In genomic region chr17:34623161-34623560, GRCm38 (mm10) we compare ENCODE assay signal across 23 mouse cellular contexts. TPM values are rescaled to one million over a fixed set of nuclear protein-coding genes. Genes with fewer than 3 reads are reported as not detected.
A peak's percentile ranks its signal among the peaks of the same experiment; 100 is the strongest.
DNase-seq lines count a peak whose midpoint lies in the region; ATAC-seq and TF ChIP-seq lines count a peak whose summit lies in the region.
"Had no signal": no experiment of that assay in that cellular context is flagged by ENCODE, and none has a peak within 500 bp of the region (broad histone marks: within the 10 kb centered on the region; RNA-seq: fewer than 3 reads in every experiment).

No protein-coding gene starts in this region.

- H3K27ac ChIP-seq in forebrain, postnatal 0 days (ENCODE audit: low read depth, low read length) = no peak overlapping the region
- no peak overlapping the region for H3K27ac ChIP-seq in forebrain, embryonic 13.5 days
- no peak overlapping the region for H3K27ac ChIP-seq in kidney, postnatal 0 days
- H3K27ac ChIP-seq in kidney, embryonic 14.5 days (ENCODE audit: low read depth, low read length) = no peak overlapping the region
- no peak overlapping the region for H3K27ac ChIP-seq in midbrain, postnatal 0 days (ENCODE audit: low read depth, low read length)
- H3K27ac ChIP-seq in midbrain, embryonic 15.5 days = no peak overlapping the region
- H3K27ac ChIP-seq in cortical plate, adult 2 months (ENCODE audit: insufficient read depth, low read length) = no peak overlapping the region
- H3K27ac ChIP-seq: forebrain, embryonic 12.5 days; hindbrain, embryonic 12.5 days; lung, embryonic 15.5 days; neural tube, embryonic 15.5 days had no signal

- no peak for DNase-seq in forebrain, postnatal 0 days
- no peak for DNase-seq in kidney, postnatal 0 days (ENCODE audit: low spot score)
- DNase-seq in midbrain, postnatal 0 days (ENCODE audit: low spot score) = no peak
- no peak for DNase-seq in spleen, postnatal 36 days (ENCODE audit: low spot score in 2 of 2)
- DNase-seq: adrenal gland, postnatal 25 days; cerebellum, adult 11 months; cerebellum, postnatal 14 days; gastrocnemius, postnatal 25 days; heart, postnatal 14 days; kidney, postnatal 10 days; left cerebral cortex, postnatal 4 days; midbrain, embryonic 14.5 days; thymus, postnatal 14 days had no signal

- TF ChIP-seq POLR2A in cortical plate, adult 2 months (IDR thresholded peaks at IDR 0.05; ENCODE audit: extremely low read depth, insufficient read depth, low read length) = no peak

- WGBS in forebrain, postnatal 0 days = 81% methylated on average over 9 of the region's 9 CpGs
- 86% methylated on average over 9 of the region's 9 CpGs for WGBS in forebrain, embryonic 13.5 days
- 80% methylated on average over 9 of the region's 9 CpGs for WGBS in kidney, postnatal 0 days
- 86% methylated on average over 9 of the region's 9 CpGs for WGBS in kidney, embryonic 14.5 days
- WGBS in midbrain, postnatal 0 days = 84% methylated on average over 9 of the region's 9 CpGs
- WGBS in midbrain, embryonic 15.5 days = 88% methylated on average over 9 of the region's 9 CpGs

- H3K4me3 ChIP-seq in forebrain, postnatal 0 days (ENCODE audit: low read depth, low read length) = no peak overlapping the region
- no peak overlapping the region for H3K4me3 ChIP-seq in forebrain, embryonic 13.5 days
- H3K4me3 ChIP-seq in kidney, postnatal 0 days (replicated peaks; ENCODE audit: low read depth, low read length) = no peak overlapping the region
- no peak overlapping the region for H3K4me3 ChIP-seq in kidney, embryonic 14.5 days (ENCODE audit: low read length)
- H3K4me3 ChIP-seq in midbrain, postnatal 0 days (ENCODE audit: low read depth, low read length) = no peak overlapping the region
- H3K4me3 ChIP-seq in midbrain, embryonic 15.5 days = no peak overlapping the region
- H3K4me3 ChIP-seq in cortical plate, adult 2 months (ENCODE audit: insufficient read depth, low read length) = no peak overlapping the region
- H3K4me3 ChIP-seq: forebrain, embryonic 12.5 days; hindbrain, embryonic 12.5 days; lung, embryonic 15.5 days; neural tube, embryonic 15.5 days had no signal

- H3K36me3 ChIP-seq in forebrain, postnatal 0 days (ENCODE audit: insufficient read depth) = peaks cover 24% of the 10 kb centered on the region
- H3K36me3 ChIP-seq in forebrain, embryonic 13.5 days (ENCODE audit: poor library complexity, severe bottlenecking) = peaks cover 44% of the 10 kb centered on the region
- H3K36me3 ChIP-seq in kidney, postnatal 0 days (ENCODE audit: insufficient read depth, low read length) = peaks cover 20% of the 10 kb centered on the region
- peaks cover 29% of the 10 kb centered on the region; the same call in 1 of the 2 replicates for H3K36me3 ChIP-seq in kidney, embryonic 14.5 days (ENCODE audit: control insufficient read depth, insufficient read depth, low read length)
- H3K36me3 ChIP-seq in midbrain, postnatal 0 days (ENCODE audit: insufficient read depth, low read length) = peaks cover 11% of the 10 kb centered on the region
- 0 out of 2 replicates have a peak, but pooled peaks cover 12% of the 10 kb centered on the region for H3K36me3 ChIP-seq in midbrain, embryonic 15.5 days (replicated peaks)

- no peak overlapping the region for H3K4me2 ChIP-seq in forebrain, postnatal 0 days (ENCODE audit: low read depth)
- no peak overlapping the region for H3K4me2 ChIP-seq in forebrain, embryonic 13.5 days
- no peak overlapping the region for H3K4me2 ChIP-seq in kidney, postnatal 0 days (ENCODE audit: low read length)
- H3K4me2 ChIP-seq in kidney, embryonic 14.5 days (replicated peaks; ENCODE audit: low read depth, low read length) = no peak overlapping the region
- H3K4me2 ChIP-seq in midbrain, postnatal 0 days (ENCODE audit: low read depth, low read length, poor library complexity, severe bottlenecking) = no peak overlapping the region
- H3K4me2 ChIP-seq in midbrain, embryonic 15.5 days = no peak overlapping the region
- H3K4me2 ChIP-seq: forebrain, embryonic 12.5 days; heart, embryonic 11.5 days; hindbrain, embryonic 12.5 days; lung, embryonic 15.5 days; neural tube, embryonic 15.5 days had no signal

- peaks cover 10% of the 10 kb centered on the region for H3K4me1 ChIP-seq in forebrain, postnatal 0 days (ENCODE audit: insufficient read depth)
- H3K4me1 ChIP-seq in forebrain, embryonic 13.5 days = peaks cover 16% of the 10 kb centered on the region
- peaks cover 11% of the 10 kb centered on the region; the same call in 1 of the 2 replicates for H3K4me1 ChIP-seq in kidney, postnatal 0 days (replicated peaks; ENCODE audit: insufficient read depth, low read length)
- peaks cover 11% of the 10 kb centered on the region for H3K4me1 ChIP-seq in kidney, embryonic 14.5 days (ENCODE audit: control insufficient read depth, insufficient read depth, low read length)
- peaks cover 6% of the 10 kb centered on the region for H3K4me1 ChIP-seq in midbrain, postnatal 0 days (ENCODE audit: insufficient read depth, low read length)
- peaks cover 17% of the 10 kb centered on the region for H3K4me1 ChIP-seq in midbrain, embryonic 15.5 days
- no peaks in the 10 kb centered on the region; the same call in 1 of the 2 replicates for H3K4me1 ChIP-seq in cortical plate, adult 2 months (ENCODE audit: control insufficient read depth, insufficient read depth, low read length)

- ATAC-seq in forebrain, postnatal 0 days = no peak
- no peak for ATAC-seq in forebrain, embryonic 13.5 days
- ATAC-seq in kidney, postnatal 0 days (replicated peaks; ENCODE audit: low FRiP score, low read depth) = no peak
- ATAC-seq in kidney, embryonic 14.5 days (ENCODE audit: low FRiP score, low TSS enrichment) = no peak
- no peak for ATAC-seq in midbrain, postnatal 0 days (ENCODE audit: low FRiP score)
- no peak for ATAC-seq in midbrain, embryonic 15.5 days (replicated peaks)

- no peaks in the 10 kb centered on the region for H3K9me3 ChIP-seq in forebrain, postnatal 0 days (ENCODE audit: low read length)
- no peaks in the 10 kb centered on the region for H3K9me3 ChIP-seq in forebrain, embryonic 13.5 days (replicated peaks)
- H3K9me3 ChIP-seq in kidney, postnatal 0 days (replicated peaks; ENCODE audit: low read length) = no peaks in the 10 kb centered on the region
- no peaks in the 10 kb centered on the region for H3K9me3 ChIP-seq in kidney, embryonic 14.5 days (ENCODE audit: control insufficient read depth, low read length)
- no peaks in the 10 kb centered on the region for H3K9me3 ChIP-seq in midbrain, postnatal 0 days (ENCODE audit: low read length)
- H3K9me3 ChIP-seq in midbrain, embryonic 15.5 days = no peaks in the 10 kb centered on the region
- H3K9me3 ChIP-seq: forebrain, embryonic 12.5 days; hindbrain, embryonic 12.5 days; lung, embryonic 15.5 days; neural tube, embryonic 15.5 days had no signal

- no peaks in the 10 kb centered on the region for H3K27me3 ChIP-seq in forebrain, postnatal 0 days (ENCODE audit: insufficient read depth, low read length)
- H3K27me3 ChIP-seq in forebrain, embryonic 13.5 days = no peaks in the 10 kb centered on the region
- no peaks in the 10 kb centered on the region for H3K27me3 ChIP-seq in kidney, postnatal 0 days (ENCODE audit: insufficient read depth, low read length)
- no peaks in the 10 kb centered on the region for H3K27me3 ChIP-seq in kidney, embryonic 14.5 days (ENCODE audit: control insufficient read depth, insufficient read depth, low read length)
- H3K27me3 ChIP-seq in midbrain, postnatal 0 days (ENCODE audit: insufficient read depth, low read length) = no peaks in the 10 kb centered on the region
- no peaks in the 10 kb centered on the region for H3K27me3 ChIP-seq in midbrain, embryonic 15.5 days (replicated peaks)
- H3K27me3 ChIP-seq: forebrain, embryonic 12.5 days; hindbrain, embryonic 12.5 days; lung, embryonic 15.5 days; neural tube, embryonic 15.5 days had no signal

- peak; percentile 46 for TF ChIP-seq CTCF in forebrain, postnatal 0 days (IDR thresholded peaks at IDR 0.05; ENCODE audit: low read depth)
- peak; percentile 52 for TF ChIP-seq CTCF in kidney, postnatal 0 days (IDR thresholded peaks at IDR 0.05; ENCODE audit: low read depth)
- peak; percentile 51 for TF ChIP-seq CTCF in midbrain, postnatal 0 days (IDR thresholded peaks at IDR 0.05)
- 0 out of 2 replicates have a peak, but pooled peaks have one; percentile 17 for TF ChIP-seq CTCF in cortical plate, adult 2 months (IDR thresholded peaks at IDR 0.05; ENCODE audit: extremely low read depth, insufficient read depth, low read length)

- H3K9ac ChIP-seq in forebrain, postnatal 0 days = no peak overlapping the region
- H3K9ac ChIP-seq in forebrain, embryonic 13.5 days = no peak overlapping the region
- H3K9ac ChIP-seq in kidney, postnatal 0 days (ENCODE audit: low read depth, low read length) = no peak overlapping the region
- no peak overlapping the region for H3K9ac ChIP-seq in kidney, embryonic 14.5 days (ENCODE audit: low read depth, low read length)
- H3K9ac ChIP-seq in midbrain, postnatal 0 days (replicated peaks; ENCODE audit: low read length, poor library complexity, severe bottlenecking) = no peak overlapping the region
- H3K9ac ChIP-seq in midbrain, embryonic 15.5 days = no peak overlapping the region
- H3K9ac ChIP-seq: forebrain, embryonic 12.5 days; hindbrain, embryonic 12.5 days; lung, embryonic 15.5 days; neural tube, embryonic 15.5 days had no signal

RNA-seq across cellular contexts. Expression of gene Ppt2, which starts 5.1 kb away (rescaled TPM):
- 24.2 and 27.2 TPM in 2 replicates for total RNA-seq in forebrain, postnatal 0 days (2014; rRNA removed)
- 17.6 and 20.2 TPM in 2 replicates for polyA plus RNA-seq in forebrain, postnatal 0 days (2015; fragmentation: Nextera tagmentation; extraction: Ambion mirVana)
- polyA plus RNA-seq in forebrain, embryonic 13.5 days (2015; fragmentation: Nextera tagmentation; extraction: Ambion mirVana) = 15.9 and 19.7 TPM in 2 replicates
- polyA plus RNA-seq in kidney, postnatal 0 days (2015; fragmentation: Nextera tagmentation; extraction: Ambion mirVana) = 62.9 and 65.5 TPM in 2 replicates
- 33.5 and 39.1 TPM in 2 replicates for polyA plus RNA-seq in kidney, embryonic 14.5 days (2014; fragmentation: Nextera tagmentation; extraction: Ambion mirVana)
- 21.1 and 31.0 TPM in 2 replicates for total RNA-seq in midbrain, postnatal 0 days (2014; rRNA removed)
- polyA plus RNA-seq in midbrain, postnatal 0 days (2015; fragmentation: Nextera tagmentation; extraction: Ambion mirVana) = 18.0 and 20.8 TPM in 2 replicates
- polyA plus RNA-seq in midbrain, embryonic 15.5 days (2015; fragmentation: Nextera tagmentation; extraction: Ambion mirVana) = 20.0 and 20.9 TPM in 2 replicates
- 31.1 and 32.7 TPM in 2 replicates for polyA plus RNA-seq in cortical plate, adult 2 months (2012; rRNA removed)

RNA-seq across cellular contexts. Expression of gene Prrt1, which starts 6.2 kb away (rescaled TPM):
- 7.8 and 11.4 TPM in 2 replicates for total RNA-seq in forebrain, postnatal 0 days (2014; rRNA removed)
- polyA plus RNA-seq in forebrain, postnatal 0 days (2015; fragmentation: Nextera tagmentation; extraction: Ambion mirVana) = 12.2 and 15.1 TPM in 2 replicates
- 2.8 and 6.0 TPM in 2 replicates for polyA plus RNA-seq in forebrain, embryonic 13.5 days (2015; fragmentation: Nextera tagmentation; extraction: Ambion mirVana)
- polyA plus RNA-seq in kidney, postnatal 0 days (2015; fragmentation: Nextera tagmentation; extraction: Ambion mirVana) = 0.36 and 0.55 TPM in 2 replicates
- polyA plus RNA-seq in kidney, embryonic 14.5 days (2014; fragmentation: Nextera tagmentation; extraction: Ambion mirVana) = 0.16 and 0.18 TPM in 2 replicates
- total RNA-seq in midbrain, postnatal 0 days (2014; rRNA removed) = 9.1 and 15.1 TPM in 2 replicates
- polyA plus RNA-seq in midbrain, postnatal 0 days (2015; fragmentation: Nextera tagmentation; extraction: Ambion mirVana) = 13.3 and 14.0 TPM in 2 replicates
- polyA plus RNA-seq in midbrain, embryonic 15.5 days (2015; fragmentation: Nextera tagmentation; extraction: Ambion mirVana) = 10.7 and 10.8 TPM in 2 replicates
- 160 and 165 TPM in 2 replicates for polyA plus RNA-seq in cortical plate, adult 2 months (2012; rRNA removed)
- total RNA-seq: liver, adult 2 months had no signal
- polyA plus RNA-seq: heart, embryonic 11.5 days had no signal

RNA-seq across cellular contexts. Expression of gene Egfl8, which starts 7.4 kb away (rescaled TPM):
- total RNA-seq in forebrain, postnatal 0 days (2014; rRNA removed) = 2.7 and 3.2 TPM in 2 replicates
- 3.8 and 4.8 TPM in 2 replicates for polyA plus RNA-seq in forebrain, postnatal 0 days (2015; fragmentation: Nextera tagmentation; extraction: Ambion mirVana)
- polyA plus RNA-seq in forebrain, embryonic 13.5 days (2015; fragmentation: Nextera tagmentation; extraction: Ambion mirVana) = 4.7 and 5.9 TPM in 2 replicates
- polyA plus RNA-seq in kidney, postnatal 0 days (2015; fragmentation: Nextera tagmentation; extraction: Ambion mirVana) = 5.9 and 6.6 TPM in 2 replicates
- polyA plus RNA-seq in kidney, embryonic 14.5 days (2014; fragmentation: Nextera tagmentation; extraction: Ambion mirVana) = 3.2 and 3.6 TPM in 2 replicates
- total RNA-seq in midbrain, postnatal 0 days (2014; rRNA removed) = 3.2 and 6.0 TPM in 2 replicates
- 4.9 and 5.0 TPM in 2 replicates for polyA plus RNA-seq in midbrain, postnatal 0 days (2015; fragmentation: Nextera tagmentation; extraction: Ambion mirVana)
- polyA plus RNA-seq in midbrain, embryonic 15.5 days (2015; fragmentation: Nextera tagmentation; extraction: Ambion mirVana) = 9.2 and 10.3 TPM in 2 replicates
- 5.3 and 6.1 TPM in 2 replicates for polyA plus RNA-seq in cortical plate, adult 2 months (2012; rRNA removed)

RNA-seq across cellular contexts. Expression of gene Agpat1, which starts 19.1 kb away (rescaled TPM):
- total RNA-seq in forebrain, postnatal 0 days (2014; rRNA removed) = 187 and 217 TPM in 2 replicates
- polyA plus RNA-seq in forebrain, postnatal 0 days (2015; fragmentation: Nextera tagmentation; extraction: Ambion mirVana) = 88.5 and 104 TPM in 2 replicates
- polyA plus RNA-seq in forebrain, embryonic 13.5 days (2015; fragmentation: Nextera tagmentation; extraction: Ambion mirVana) = 74.4 and 77.6 TPM in 2 replicates
- 56.1 and 58.6 TPM in 2 replicates for polyA plus RNA-seq in kidney, postnatal 0 days (2015; fragmentation: Nextera tagmentation; extraction: Ambion mirVana)
- 61.7 and 75.3 TPM in 2 replicates for polyA plus RNA-seq in kidney, embryonic 14.5 days (2014; fragmentation: Nextera tagmentation; extraction: Ambion mirVana)
- total RNA-seq in midbrain, postnatal 0 days (2014; rRNA removed) = 265 and 383 TPM in 2 replicates
- polyA plus RNA-seq in midbrain, postnatal 0 days (2015; fragmentation: Nextera tagmentation; extraction: Ambion mirVana) = 103 and 106 TPM in 2 replicates
- 128 and 130 TPM in 2 replicates for polyA plus RNA-seq in midbrain, embryonic 15.5 days (2015; fragmentation: Nextera tagmentation; extraction: Ambion mirVana)
- polyA plus RNA-seq in cortical plate, adult 2 months (2012; rRNA removed) = 225 and 236 TPM in 2 replicates

RNA-seq across cellular contexts. Expression of gene Rnf5, which starts 19.7 kb away (rescaled TPM):
- 39.0 and 45.3 TPM in 2 replicates for total RNA-seq in forebrain, postnatal 0 days (2014; rRNA removed)
- polyA plus RNA-seq in forebrain, postnatal 0 days (2015; fragmentation: Nextera tagmentation; extraction: Ambion mirVana) = 245 and 252 TPM in 2 replicates
- polyA plus RNA-seq in forebrain, embryonic 13.5 days (2015; fragmentation: Nextera tagmentation; extraction: Ambion mirVana) = 302 TPM in 2 replicates
- 154 and 177 TPM in 2 replicates for polyA plus RNA-seq in kidney, postnatal 0 days (2015; fragmentation: Nextera tagmentation; extraction: Ambion mirVana)
- 118 and 139 TPM in 2 replicates for polyA plus RNA-seq in kidney, embryonic 14.5 days (2014; fragmentation: Nextera tagmentation; extraction: Ambion mirVana)
- total RNA-seq in midbrain, postnatal 0 days (2014; rRNA removed) = 57.6 and 59.0 TPM in 2 replicates
- polyA plus RNA-seq in midbrain, postnatal 0 days (2015; fragmentation: Nextera tagmentation; extraction: Ambion mirVana) = 236 and 242 TPM in 2 replicates
- 306 and 313 TPM in 2 replicates for polyA plus RNA-seq in midbrain, embryonic 15.5 days (2015; fragmentation: Nextera tagmentation; extraction: Ambion mirVana)
- 125 and 130 TPM in 2 replicates for polyA plus RNA-seq in cortical plate, adult 2 months (2012; rRNA removed)
